Mouse (Mus musculus) ovary, postnatal 10 days (tissue): ENCODE measurements around the gene Mrpl39.

Experiments used
- DNase-seq: peaks from one replicate; pipeline ENCODE4 v3.0.0; 2022; ENCODE audit warnings: low spot score

Gene Mrpl39

DNA sequence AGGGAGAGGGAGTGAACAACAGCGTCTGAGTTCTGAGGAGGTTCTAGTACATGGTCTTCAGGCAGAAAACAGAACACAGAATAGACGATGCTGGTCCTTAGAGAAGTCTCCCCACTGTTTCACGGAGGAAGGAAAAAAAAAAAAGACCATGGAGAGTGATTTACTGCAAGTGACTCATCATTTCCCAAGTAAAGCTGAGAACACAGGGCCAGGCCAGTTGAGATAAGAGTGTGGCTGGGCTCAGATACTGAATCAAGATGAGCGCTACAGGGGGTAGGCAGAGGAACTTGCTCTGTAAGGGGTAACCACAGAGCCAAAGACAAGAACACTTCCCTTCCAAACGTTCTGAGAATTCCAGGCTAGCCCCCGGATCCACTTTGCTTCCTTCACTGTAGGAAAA, 36.8 kb downstream of the Mrpl39 start:
- no peak for DNase-seq

DNA sequence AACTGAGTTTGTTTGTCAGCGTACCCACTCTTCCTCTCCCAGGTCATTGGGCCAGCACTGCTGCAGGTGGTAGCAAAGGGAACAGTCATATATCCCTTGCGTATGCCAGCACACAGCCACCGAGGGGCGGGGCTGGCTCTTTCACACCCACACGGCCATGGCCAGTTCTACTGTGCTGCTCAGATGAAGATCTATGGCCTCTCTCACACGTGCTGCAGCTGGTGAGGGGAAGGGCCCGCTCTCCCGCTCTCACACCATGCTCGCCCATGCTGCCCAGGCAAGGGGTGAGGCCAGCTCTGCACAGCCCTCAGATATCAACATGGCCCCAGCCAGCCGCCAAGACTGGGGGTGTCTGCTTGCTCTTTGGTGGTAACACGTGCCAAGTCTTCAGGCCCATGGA, 39.4 kb downstream of the Mrpl39 start:
- no peak for DNase-seq

- no peak for DNase-seq
Measured at GRCm38 (mm10) chr16:84681991-84682390, 53.6 kb downstream of the Mrpl39 start.

- DNase-seq = no peak
Measured at GRCm38 (mm10) chr16:84680760-84681159, 54.8 kb downstream of the Mrpl39 start.

DNA sequence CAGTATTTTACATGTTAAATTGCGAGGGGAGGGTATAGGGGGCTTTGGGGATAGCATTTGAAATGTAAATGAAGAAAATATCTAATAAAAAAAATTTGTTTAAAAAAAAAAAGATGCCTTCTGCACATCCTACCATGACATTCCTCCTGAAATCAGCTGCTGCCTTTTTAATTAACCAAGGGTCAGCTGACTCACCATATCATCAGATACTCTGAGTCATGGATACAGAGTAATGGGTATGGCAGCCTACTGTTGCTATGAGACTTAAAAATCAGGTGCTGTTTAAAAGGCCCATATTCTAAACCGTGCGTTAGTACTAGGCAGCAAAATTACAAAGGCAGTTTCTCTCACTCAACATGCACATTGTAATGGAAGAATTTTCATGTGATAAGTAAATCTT, 58.2 kb downstream of the Mrpl39 start:
- DNase-seq = no peak
